Mouse (Mus musculus) testis, postnatal 10 days (tissue): ENCODE measurements at regions not wholly inside any gene's neighbourhood (a gene's known extent, or its start where the extent isn't known, plus 50 kb on each side); places are given as distances from the start of the nearest gene placed in this dataset.
"Not testable (repeated sequence)": the region's sequence is repeated elsewhere in the genome, so short reads cannot be mapped to it uniquely, and the experiment has no call there.

Source experiments
- DNase-seq: peaks from one replicate; pipeline ENCODE4 v3.0.0; 2021; ENCODE audit warnings: low spot score

DNA sequence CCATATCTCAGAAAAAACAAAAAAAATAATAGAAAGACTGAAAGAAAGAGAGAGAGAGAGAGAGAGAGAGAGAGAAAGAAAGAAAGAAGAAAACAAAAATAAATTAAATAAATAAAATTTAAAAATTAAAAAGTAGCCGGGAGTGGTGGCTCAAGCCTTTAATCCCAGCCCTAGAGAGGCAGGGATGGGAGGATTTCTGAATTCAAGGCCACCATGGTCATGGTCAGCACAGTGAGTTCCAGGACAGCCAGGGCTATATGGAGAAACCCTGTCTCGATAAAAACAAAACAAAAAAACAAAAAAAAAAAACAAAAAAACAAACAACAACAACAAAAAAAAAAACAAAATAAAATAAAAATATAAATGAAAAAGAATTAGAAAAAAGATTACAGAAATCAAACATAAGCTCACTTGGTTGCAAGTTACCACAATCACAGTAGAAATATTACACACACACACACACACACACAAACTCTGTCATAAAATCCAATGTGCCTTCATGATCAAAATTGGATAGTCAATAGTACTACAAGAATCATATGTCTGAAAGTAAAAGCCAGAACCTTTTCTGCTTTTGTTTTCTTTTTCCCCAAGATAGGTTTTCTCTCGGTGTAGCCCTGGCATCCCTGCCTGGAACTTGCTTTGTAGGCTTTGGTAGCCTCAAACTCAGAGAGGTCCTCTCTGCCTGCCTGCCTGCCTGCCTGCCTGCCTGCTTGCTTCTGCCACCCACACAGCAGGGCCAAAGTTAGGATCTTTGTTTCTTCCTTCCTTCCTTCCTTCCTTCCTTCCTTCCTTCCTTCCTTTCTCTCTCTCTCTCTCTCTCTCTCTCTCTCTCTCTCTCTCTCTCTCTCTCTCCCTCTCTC is 476.1 kb upstream of the Olfr161 start:
- DNase-seq: peak; percentile 83

DNA sequence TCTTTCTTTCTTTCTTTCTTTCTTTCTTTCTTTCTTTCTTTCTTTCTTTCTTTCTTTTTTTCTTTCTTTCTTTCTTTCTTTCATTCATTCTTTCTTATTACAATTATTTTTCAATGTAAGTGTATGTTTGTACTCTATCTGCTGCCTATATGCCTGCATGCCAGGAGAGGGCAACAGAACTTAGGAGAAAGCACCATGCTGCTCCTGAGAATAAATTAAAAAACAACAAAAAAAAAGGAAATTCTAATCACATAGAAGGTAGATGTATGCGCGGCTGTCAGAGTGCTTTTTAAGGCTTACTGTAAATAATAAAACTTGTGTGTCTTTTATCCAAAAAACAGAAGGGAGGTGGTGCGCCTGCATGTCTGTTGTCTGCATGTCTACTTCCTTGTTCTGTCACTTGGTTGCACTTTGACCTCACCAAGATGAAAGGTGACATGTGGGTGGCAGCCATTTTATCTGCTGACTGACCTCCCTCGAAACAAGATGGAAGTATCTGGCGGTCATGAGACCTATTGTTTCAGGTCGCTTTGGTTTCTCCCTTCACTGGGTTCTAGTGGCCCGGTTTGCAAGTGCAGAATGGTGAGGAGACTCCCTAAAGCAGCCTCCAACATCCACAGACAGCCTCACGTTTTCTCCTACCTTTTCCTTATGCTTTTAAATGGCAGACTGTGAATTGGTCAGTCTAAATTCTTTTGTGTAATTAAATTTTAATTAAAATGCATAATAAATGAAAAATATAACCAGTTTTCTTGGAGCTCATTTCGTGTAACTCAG is 475.3 kb upstream of the Olfr161 start:
- peak; percentile 75 for DNase-seq

DNA sequence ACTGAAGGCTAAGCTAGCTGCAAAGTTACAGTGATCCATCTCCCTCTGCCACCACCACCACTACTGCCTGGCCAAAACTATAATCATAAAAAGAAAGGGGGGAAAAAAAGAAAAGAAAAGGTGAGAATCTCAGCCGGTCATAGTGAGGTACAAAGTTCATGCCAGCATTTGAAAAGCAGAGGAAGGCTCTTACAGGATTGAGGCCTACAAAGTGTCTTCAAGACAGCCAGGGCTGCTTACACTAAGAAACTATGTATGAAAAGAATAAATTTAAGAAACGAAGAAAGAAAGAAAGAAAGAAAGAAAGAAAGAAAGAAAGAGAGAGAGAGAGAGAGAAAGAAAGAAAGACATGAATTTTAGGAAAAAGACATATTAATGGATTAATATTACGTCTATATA is 474.7 kb upstream of the Olfr161 start:
- peak; percentile 55 for DNase-seq

DNA sequence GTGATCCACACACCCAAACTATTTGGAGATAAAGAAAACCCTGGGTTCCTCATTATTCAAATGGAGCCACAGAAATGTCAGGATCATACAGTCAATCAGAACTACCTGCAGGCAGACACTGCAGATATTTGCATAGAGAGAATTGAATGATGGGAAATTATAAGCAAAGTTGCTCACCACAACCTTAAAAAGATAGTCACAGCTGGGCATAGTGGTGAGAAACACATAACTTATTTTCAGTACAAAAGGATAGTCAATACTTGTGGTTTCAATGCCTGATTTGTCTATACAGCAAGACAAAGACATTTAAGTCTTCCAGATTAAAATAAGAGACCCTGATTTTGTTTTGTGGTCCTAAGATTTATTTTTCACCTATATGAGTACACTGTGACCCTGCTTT is 469.6 kb upstream of the Olfr161 start:
- not testable (repeated sequence) for DNase-seq

DNA sequence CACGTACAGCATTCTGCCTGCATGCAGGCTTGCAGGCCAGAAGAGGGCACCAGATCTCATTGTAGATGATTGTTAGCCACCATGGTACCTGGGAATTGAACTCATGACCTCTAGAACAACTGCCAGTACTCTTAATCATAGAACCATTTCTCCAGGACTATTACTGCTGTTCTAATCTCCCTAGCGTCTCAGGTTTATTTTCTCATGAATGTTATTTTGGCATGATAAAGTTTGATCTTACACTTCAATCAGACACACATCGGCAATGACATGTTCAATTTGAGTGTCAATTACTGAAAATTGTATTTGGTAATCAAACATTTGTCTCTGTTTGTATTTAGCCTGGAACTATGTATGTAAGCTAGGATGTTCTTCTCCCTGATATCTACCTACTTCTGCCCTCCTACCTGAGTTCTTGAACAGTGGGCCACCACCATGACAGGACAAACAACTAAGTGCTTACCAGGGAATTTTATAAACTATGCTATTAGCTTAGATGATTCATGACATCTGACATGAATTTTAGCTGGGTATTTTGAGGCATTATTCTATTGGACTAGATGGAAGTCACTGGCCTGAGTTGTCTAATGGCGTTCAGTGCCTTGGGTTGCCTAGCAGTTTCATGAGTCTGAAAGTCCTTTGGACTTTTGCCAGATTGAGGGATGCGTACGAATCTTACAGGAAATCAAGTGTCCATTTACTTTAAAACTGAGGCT is 468.5 kb upstream of the Olfr161 start:
- not testable (repeated sequence) for DNase-seq

DNA sequence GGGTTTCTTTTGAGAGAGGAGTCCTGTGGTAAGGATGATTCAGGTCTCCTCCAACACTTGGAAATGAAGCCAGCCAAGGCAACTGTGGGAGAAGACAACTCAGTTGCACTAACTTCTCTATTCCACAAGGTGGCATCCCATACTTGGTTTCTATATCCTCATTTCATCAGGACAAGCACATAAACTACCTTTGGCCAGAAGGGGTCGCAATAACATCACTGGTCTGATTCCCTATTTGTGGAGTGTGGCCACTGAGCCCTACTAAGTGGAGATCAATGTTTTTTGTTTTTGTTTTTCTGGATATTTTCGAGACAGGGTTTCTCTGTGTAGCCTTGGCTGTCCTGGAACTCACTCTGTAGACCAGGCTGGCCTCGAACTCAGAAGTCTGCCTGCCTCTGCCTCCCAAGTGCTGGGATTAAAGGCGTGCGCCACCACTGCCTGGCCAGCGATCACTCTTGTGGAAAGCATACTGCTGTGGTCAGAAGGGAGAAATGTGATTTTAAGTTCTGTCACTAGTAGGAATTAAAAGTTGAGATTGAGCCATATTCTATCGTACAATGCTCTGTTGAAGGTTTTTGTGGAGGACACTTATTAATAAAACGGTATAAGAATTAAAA is 467.9 kb upstream of the Olfr161 start:
- peak; percentile 54 for DNase-seq

DNA sequence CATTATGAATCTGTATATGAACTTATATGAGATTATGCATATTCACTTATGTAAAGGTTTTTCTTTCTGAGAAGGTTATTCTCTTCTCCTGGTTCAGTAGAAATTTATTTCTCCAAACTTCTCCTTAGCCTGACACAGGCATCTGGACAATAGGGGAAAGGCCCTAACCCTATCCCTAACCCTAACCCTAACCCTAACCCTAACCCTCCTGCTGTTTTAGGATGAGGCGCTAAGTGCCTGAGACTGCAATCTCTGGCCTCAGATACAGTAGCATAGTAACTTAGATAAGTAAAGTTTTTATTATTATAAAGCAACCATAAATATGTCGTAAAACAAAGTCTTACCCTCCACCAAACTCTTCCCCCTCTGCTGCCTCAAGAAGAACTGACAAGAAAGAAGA is 463.5 kb upstream of the Olfr161 start:
- not testable (repeated sequence) for DNase-seq
